In genomic region chr7:112233345-112234005, GRCm38 (mm10) we compare ENCODE assay signal across 8 mouse cellular contexts. TPM values are rescaled to one million over a fixed set of nuclear protein-coding genes. Genes with fewer than 3 reads are reported as not detected.
DNase-seq lines count a peak whose midpoint lies in the region; ATAC-seq and TF ChIP-seq lines count a peak whose summit lies in the region.
"Had no signal": no experiment of that assay in that cellular context is flagged by ENCODE, and none has a peak within 500 bp of the region (broad histone marks: within the 10 kb centered on the region; RNA-seq: fewer than 3 reads in every experiment).

No protein-coding gene starts in this region.

- H3K36me3 ChIP-seq in hindbrain, embryonic 13.5 days = no peaks in the 10 kb centered on the region
- H3K36me3 ChIP-seq in limb, embryonic 11.5 days (ENCODE audit: control insufficient read depth, insufficient read depth, low read length) = no peaks in the 10 kb centered on the region
- H3K36me3 ChIP-seq: limb, embryonic 12.5 days had no signal

- TF ChIP-seq CTCF in brain, embryonic 14.5 days (IDR thresholded peaks at IDR 0.05; ENCODE audit: borderline replicate concordance, extremely low read depth, insufficient read depth, insufficient read length) = peak; percentile 35; the same call in 1 of the 2 replicates

- no peak overlapping the region for H3K9ac ChIP-seq in hindbrain, embryonic 13.5 days
- H3K9ac ChIP-seq in limb, embryonic 11.5 days (ENCODE audit: low read length) = no peak overlapping the region
- H3K9ac ChIP-seq: limb, embryonic 12.5 days had no signal

- no peaks in the 10 kb centered on the region for H3K9me3 ChIP-seq in hindbrain, embryonic 13.5 days
- no peaks in the 10 kb centered on the region for H3K9me3 ChIP-seq in limb, embryonic 11.5 days (ENCODE audit: control insufficient read depth, low read length)
- H3K9me3 ChIP-seq: limb, embryonic 12.5 days had no signal

- 0 out of 2 replicates have a peak, but pooled peaks cover 10% of the 10 kb centered on the region for H3K27me3 ChIP-seq in hindbrain, embryonic 13.5 days
- no peaks in the 10 kb centered on the region for H3K27me3 ChIP-seq in limb, embryonic 11.5 days (ENCODE audit: control insufficient read depth, insufficient read depth, low read length)

- WGBS in hindbrain, embryonic 13.5 days = 24% methylated on average over 7 of the region's 7 CpGs
- 24% methylated on average over 7 of the region's 7 CpGs for WGBS in limb, embryonic 11.5 days

- no peak overlapping the region for H3K4me3 ChIP-seq in hindbrain, embryonic 13.5 days
- H3K4me3 ChIP-seq in limb, embryonic 11.5 days (ENCODE audit: low read depth, low read length) = no peak overlapping the region
- H3K4me3 ChIP-seq: limb, embryonic 12.5 days had no signal

- TF ChIP-seq POLR2A in brain, embryonic 14.5 days (IDR thresholded peaks at IDR 0.05; ENCODE audit: borderline replicate concordance, extremely low read depth, insufficient read depth, insufficient read length, poor library complexity, severe bottlenecking) = no peak

- ATAC-seq in hindbrain, embryonic 13.5 days (ENCODE audit: low FRiP score) = peak; percentile 52; the same call in 1 of the 2 replicates
- ATAC-seq in limb, embryonic 11.5 days (ENCODE audit: insufficient number of reproducible peaks, low FRiP score, low TSS enrichment, low read depth) = no peak

- peaks cover 30% of the 10 kb centered on the region for H3K4me1 ChIP-seq in hindbrain, embryonic 13.5 days (replicated peaks)
- H3K4me1 ChIP-seq in limb, embryonic 11.5 days (ENCODE audit: control insufficient read depth, insufficient read depth, low read length) = peaks cover 3% of the 10 kb centered on the region; the same call in 1 of the 2 replicates

- no peak overlapping the region for H3K4me2 ChIP-seq in hindbrain, embryonic 13.5 days
- H3K4me2 ChIP-seq in limb, embryonic 11.5 days (ENCODE audit: low read depth, severe bottlenecking) = no peak overlapping the region
- H3K4me2 ChIP-seq: limb, embryonic 12.5 days had no signal

- peak; percentile 89 for DNase-seq in brain, embryonic 14.5 days (ENCODE audit: low read depth)
- DNase-seq in cerebellum, postnatal 25 days = peak; percentile 51 to 67
- DNase-seq in limb, embryonic 11.5 days (ENCODE audit: low spot score) = peak; percentile 52
- DNase-seq in right cerebral cortex, adult 2 months (ENCODE audit: low spot score in 2 of 2) = peak; percentile 82 to 85
- no peak for DNase-seq in urinary bladder, postnatal 25 days (ENCODE audit: low spot score)
- no peak for DNase-seq in gastrocnemius, postnatal 4 days (ENCODE audit: low spot score in 2 of 2)

- peak overlapping the region; percentile 25 for H3K27ac ChIP-seq in hindbrain, embryonic 13.5 days
- H3K27ac ChIP-seq in limb, embryonic 11.5 days (replicated peaks; ENCODE audit: low read depth, low read length) = no peak overlapping the region
- H3K27ac ChIP-seq: limb, embryonic 12.5 days had no signal

RNA-seq across cellular contexts. Expression of gene Mical2, which starts 7.8 kb away (rescaled TPM):
- 4.8 TPM in 2 replicates for polyA plus RNA-seq in brain, embryonic 14.5 days (2012; rRNA removed)
- polyA plus RNA-seq in hindbrain, embryonic 13.5 days (2015; fragmentation: Nextera tagmentation; extraction: Ambion mirVana) = 1.5 and 1.9 TPM in 2 replicates
- polyA plus RNA-seq in limb, embryonic 11.5 days (2014; fragmentation: Nextera tagmentation; extraction: Ambion mirVana) = 2.3 and 2.4 TPM in 2 replicates
- total RNA-seq in gastrocnemius, postnatal 4 days (2021) = 10 to 100 TPM; 18.5 to 20.7 TPM

Comparison
In these comparisons a context has a peak if more than half of its experiments do, and no peak if none do; other contexts are left out.
1. DNase-seq: peak in brain, embryonic 14.5 days (single experiment), cerebellum, postnatal 25 days (2 of 2), limb, embryonic 11.5 days (single experiment) and right cerebral cortex, adult 2 months (2 of 2); none in urinary bladder, postnatal 25 days (single experiment) and gastrocnemius, postnatal 4 days (0 of 2).